Mouse (Mus musculus) forebrain, embryonic 12.5 days (tissue): ENCODE measurements around the gene Slc35c2. TPM values are rescaled to one million over a fixed set of nuclear protein-coding genes. Genes with fewer than 3 reads are reported as not detected.
A peak's percentile ranks its signal among the peaks of the same experiment; 100 is the strongest.

Experiments
- ATAC-seq: fragments of 200-750 bp; cut with Nextera tagmentation; 2 replicates; pipeline ENCODE4 v1.8.0; 2017; ENCODE audit warnings: moderate TSS enrichment; ENCODE audit not compliant: low FRiP score
- H3K27ac ChIP-seq: fragments of 300-500 bp; sonication (generic); 2 replicates; pipeline ENCODE4 v1.5.1; 2016; ENCODE audit warnings: mild to moderate bottlenecking
- H3K27me3 ChIP-seq: fragments of 300-500 bp; sonication (generic); 2 replicates; pipeline ENCODE4 v1.6.1; 2016; ENCODE audit warnings: mild to moderate bottlenecking
- H3K36me3 ChIP-seq: fragments of 300-500 bp; sonication (generic); replicated peaks from 2 replicates; pipeline ENCODE4 v1.6.1; 2016; ENCODE audit warnings: mild to moderate bottlenecking
- H3K4me1 ChIP-seq: fragments of 300-500 bp; sonication (generic); 2 replicates; pipeline ENCODE4 v1.6.1; 2016
- H3K4me2 ChIP-seq: fragments of 300-500 bp; sonication (generic); 2 replicates; pipeline ENCODE4 v1.6.1; 2016; ENCODE audit warnings: mild to moderate bottlenecking, moderate library complexity
- H3K4me3 ChIP-seq: fragments of 300-500 bp; sonication (generic); replicated peaks from 2 replicates; pipeline ENCODE4 v1.5.1; 2016; ENCODE audit warnings: mild to moderate bottlenecking
- H3K9ac ChIP-seq: fragments of 300-500 bp; sonication (generic); 2 replicates; pipeline ENCODE4 v1.6.1; 2016; ENCODE audit warnings: mild to moderate bottlenecking
- H3K9me3 ChIP-seq: fragments of 300-500 bp; sonication (generic); 2 replicates; pipeline ENCODE4 v1.6.1; 2016
- WGBS: fragments of 180-500 bp; shearing (Covaris S2); methylation state at CpG from one replicate; pipeline ENCODE4 v1.1.7; 2016; 5-methylcytosine and 5-hydroxymethylcytosine counted together
- polyA plus RNA-seq: library from polyadenylated mRNA; unstranded; fragments of >200 nt; fragmentation: Nextera tagmentation; extraction: Ambion mirVana; gene quantifications from 2 replicates; pipeline ENCODE4 v1.2.1, GENCODE M21; 2016

The Slc35c2 gene
- polyA plus RNA-seq, 1 experiment from 2014 or later: 57.9 TPM

DNA sequence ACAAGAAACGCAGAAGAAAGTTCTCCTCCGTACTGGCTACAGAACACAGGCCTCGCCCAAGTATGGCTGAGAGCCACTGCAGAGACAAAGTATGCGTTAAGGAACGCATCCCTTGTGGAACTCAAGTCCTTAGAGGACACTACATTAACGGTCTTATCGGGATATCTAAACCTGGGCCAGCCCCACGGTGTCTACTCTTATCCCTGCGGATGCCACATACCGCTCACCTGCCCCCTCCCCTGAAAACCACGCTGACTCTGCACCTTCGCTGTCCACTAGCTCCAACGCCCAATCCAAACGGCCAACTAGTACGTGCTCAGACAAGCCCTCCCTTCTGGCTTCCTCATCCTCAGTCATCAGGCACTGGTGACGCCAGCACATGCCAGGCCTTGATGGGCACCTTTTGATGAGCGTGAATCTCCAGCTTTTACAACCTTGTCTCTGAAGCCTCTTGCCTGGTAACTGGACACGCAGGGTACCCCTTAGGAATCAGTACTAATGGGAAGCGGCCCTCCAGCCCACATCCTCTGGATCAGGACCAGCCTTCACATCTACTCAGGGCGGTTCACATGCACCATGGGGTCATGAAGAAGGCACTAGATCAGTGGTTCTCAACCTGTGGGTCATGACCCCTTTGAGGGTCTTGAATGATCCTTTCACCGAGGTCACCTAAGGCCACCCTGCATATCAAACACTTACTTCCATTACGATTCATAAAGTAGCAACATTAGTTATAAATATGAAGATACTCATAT, 34.5 kb upstream of the Slc35c2 start:
- Histone ChIP-seq H3K9me3 (no peaks in the 10 kb centered on the region), H3K4me3 (no peak overlapping the region), H3K4me1 (peaks cover 80% of the 10 kb centered on the region), H3K9ac (no peak overlapping the region), H3K4me2 (no peak overlapping the region), H3K27ac (no peak overlapping the region), H3K27me3 (0 out of 2 replicates have a peak, but pooled peaks cover 9% of the 10 kb centered on the region), H3K36me3 (no peaks in the 10 kb centered on the region; the same call in 1 of the 2 replicates)
- ATAC-seq: no peak
- 92% methylated on average over 22 of the region's 22 CpGs for whole genome bisulfite sequencing

DNA sequence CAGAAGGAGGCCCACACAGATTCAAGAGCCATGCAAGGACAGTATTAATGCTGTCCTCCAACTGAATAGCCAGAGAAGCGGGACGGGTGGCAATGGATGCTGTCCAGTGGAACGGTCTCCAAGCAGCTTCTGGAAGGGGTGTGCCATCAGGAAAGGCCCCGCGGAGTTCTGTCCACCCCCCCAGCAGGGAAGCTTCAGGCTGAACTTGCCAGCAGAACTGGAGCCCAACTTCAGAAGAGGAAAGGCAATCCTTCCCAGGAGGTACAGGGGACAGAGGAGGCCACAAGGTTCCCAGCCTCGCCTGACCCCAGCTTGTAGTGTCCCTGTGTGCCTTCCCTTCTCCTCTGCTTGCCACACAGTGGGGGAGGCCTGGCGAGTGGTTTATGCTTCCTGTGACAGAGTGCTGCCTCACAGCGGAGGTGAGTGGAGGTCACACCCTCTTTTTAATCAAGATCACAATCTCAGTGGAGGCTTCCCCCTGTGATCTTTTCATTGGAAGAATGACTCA, 33.8 kb upstream of the Slc35c2 start:
- Histone ChIP-seq H3K4me3 (no peak overlapping the region), H3K27ac (peak overlapping the region; percentile 42; the same call in 1 of the 2 replicates), H3K9ac (no peak overlapping the region), H3K4me2 (no peak overlapping the region), H3K4me1 (peaks cover 82% of the 10 kb centered on the region), H3K36me3 (no peaks in the 10 kb centered on the region; the same call in 1 of the 2 replicates), H3K27me3 (0 out of 2 replicates have a peak, but pooled peaks cover 9% of the 10 kb centered on the region), H3K9me3 (no peaks in the 10 kb centered on the region)
- WGBS: 68% methylated on average over 8 of the region's 8 CpGs
- no peak for ATAC-seq

DNA sequence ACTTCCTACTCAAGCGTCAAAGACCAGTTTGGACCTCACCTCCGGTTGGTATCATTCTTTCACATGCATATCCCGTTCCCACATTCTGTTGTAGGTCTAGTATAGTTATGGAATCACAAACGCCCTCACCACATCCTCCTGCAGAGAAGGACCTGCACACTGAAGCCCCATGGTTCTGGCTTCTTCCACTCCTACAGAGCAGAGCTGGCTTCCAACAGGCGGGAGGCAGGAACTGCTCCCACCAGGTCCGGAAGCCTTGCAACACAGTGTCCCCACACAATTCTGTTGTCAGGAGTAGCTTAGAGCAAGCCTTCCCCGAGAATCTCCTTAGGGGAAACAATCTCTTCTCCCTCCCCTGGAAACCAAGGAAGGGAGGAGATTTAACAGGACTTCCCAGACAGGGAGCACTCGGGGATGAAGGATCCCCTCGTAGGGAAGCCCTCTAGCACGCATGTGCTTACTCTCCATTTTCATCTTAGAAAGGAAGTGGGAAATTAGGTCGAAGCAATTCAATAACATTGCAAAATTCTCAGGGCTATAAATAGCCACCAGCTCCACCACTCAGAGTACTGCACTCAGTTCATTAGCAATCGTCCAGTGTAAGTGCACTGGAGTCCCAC, 33.0 kb upstream of the Slc35c2 start:
- WGBS: 78% methylated on average over 12 of the region's 12 CpGs
- H3K27me3 ChIP-seq: 0 out of 2 replicates have a peak, but pooled peaks cover 9% of the 10 kb centered on the region
- H3K36me3 ChIP-seq: peaks cover 5% of the 10 kb centered on the region
- 0 out of 2 replicates have a peak overlapping the region, but pooled peaks have one; percentile 25 for H3K9ac ChIP-seq
- peaks cover 90% of the 10 kb centered on the region for H3K4me1 ChIP-seq
- no peak for ATAC-seq
- no peak overlapping the region for H3K4me2 ChIP-seq
- no peaks in the 10 kb centered on the region for H3K9me3 ChIP-seq
- H3K27ac ChIP-seq: peak overlapping the region; percentile 42; the same call in 1 of the 2 replicates
- no peak overlapping the region for H3K4me3 ChIP-seq

DNA sequence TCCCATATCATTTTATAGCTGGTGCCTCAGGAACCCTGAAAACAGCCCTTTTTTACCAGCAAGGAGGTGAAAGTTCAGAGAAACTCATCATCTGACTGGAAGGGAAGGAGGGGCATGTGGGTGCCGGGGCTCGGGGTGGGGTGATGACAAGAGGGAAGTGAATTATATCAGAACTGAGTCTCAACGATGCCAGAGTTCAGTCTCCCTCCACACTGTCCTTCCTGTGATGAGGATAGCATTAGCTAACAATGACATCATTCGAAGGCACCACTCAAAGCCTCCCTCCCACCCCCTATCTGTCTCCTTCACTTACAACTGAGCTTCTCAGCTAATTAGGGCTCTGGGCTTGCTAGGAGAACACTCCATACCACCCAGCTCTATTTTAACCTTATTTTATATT, 31.8 kb upstream of the Slc35c2 start:
- H3K4me1 ChIP-seq: peaks cover 81% of the 10 kb centered on the region
- H3K9me3 ChIP-seq: no peaks in the 10 kb centered on the region
- H3K27me3 ChIP-seq: peaks cover 19% of the 10 kb centered on the region
- ATAC-seq: no peak
- no peak overlapping the region for H3K4me2 ChIP-seq
- WGBS: 79% methylated on average over 4 of the region's 4 CpGs
- H3K36me3 ChIP-seq: peaks cover 17% of the 10 kb centered on the region
- H3K27ac ChIP-seq: no peak overlapping the region
- no peak overlapping the region for H3K4me3 ChIP-seq
- H3K9ac ChIP-seq: no peak overlapping the region

DNA sequence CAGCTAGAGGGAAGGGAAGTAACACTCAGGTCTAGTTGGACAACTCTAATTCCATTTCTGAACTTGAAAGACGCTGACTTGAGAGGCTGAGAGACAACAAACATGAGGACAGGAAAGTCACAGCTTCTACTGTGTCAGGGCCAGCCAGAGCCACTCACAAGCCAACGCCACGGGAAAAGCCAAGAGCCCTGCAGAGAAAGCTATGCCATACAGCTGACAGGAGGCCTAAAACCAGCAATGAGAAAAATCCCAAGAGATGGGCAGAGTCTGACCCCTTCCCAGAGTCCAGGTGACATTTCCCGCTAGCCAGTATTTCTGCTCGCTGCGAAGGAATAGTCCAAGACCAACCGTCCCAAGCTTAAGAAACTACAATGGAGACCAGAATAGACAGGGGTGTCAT, 31.3 kb upstream of the Slc35c2 start:
- H3K9ac ChIP-seq: no peak overlapping the region
- no peak overlapping the region for H3K4me3 ChIP-seq
- no peak for ATAC-seq
- peaks cover 24% of the 10 kb centered on the region for H3K27me3 ChIP-seq
- 88% methylated on average over 7 of the region's 7 CpGs for whole genome bisulfite sequencing
- no peak overlapping the region for H3K4me2 ChIP-seq
- H3K27ac ChIP-seq: no peak overlapping the region
- no peaks in the 10 kb centered on the region for H3K9me3 ChIP-seq
- peaks cover 22% of the 10 kb centered on the region for H3K36me3 ChIP-seq
- peaks cover 81% of the 10 kb centered on the region for H3K4me1 ChIP-seq

DNA sequence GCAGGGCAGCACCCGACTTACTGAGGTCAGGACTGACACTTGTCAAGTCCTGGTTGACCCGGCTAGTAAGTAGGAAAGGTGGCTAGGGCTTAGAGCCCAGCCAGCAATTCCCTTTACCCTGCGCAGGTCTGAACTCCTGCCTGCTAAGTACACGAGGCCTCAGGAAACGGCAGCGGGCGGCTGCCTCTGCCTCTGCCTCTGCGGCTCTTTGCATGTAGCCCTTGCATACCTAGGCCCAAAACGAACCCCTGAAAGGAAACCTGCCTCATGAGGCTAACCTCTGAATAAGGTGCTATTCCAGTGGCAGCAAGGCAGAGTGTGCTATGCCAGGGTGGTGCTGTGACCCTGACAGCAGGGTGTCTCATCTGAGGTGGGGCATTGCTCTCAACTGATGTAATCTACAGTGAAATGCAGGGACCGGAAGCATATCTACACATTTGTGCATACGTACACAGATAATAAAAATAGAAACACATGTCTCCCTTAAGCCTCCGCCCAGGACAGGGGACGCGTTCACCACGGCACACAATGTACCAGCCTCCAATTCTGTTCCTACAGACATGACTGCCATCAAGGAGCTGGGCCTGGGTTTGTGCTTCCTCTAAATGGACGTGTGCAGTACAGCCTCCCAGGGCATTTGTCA, 30.1 kb upstream of the Slc35c2 start:
- peak overlapping the region; percentile 22 for H3K9ac ChIP-seq
- peak overlapping the region; percentile 94 for H3K27ac ChIP-seq
- WGBS: 57% methylated on average over 16 of the region's 16 CpGs
- peaks cover 34% of the 10 kb centered on the region for H3K36me3 ChIP-seq
- H3K27me3 ChIP-seq: peaks cover 31% of the 10 kb centered on the region
- no peak overlapping the region for H3K4me3 ChIP-seq
- no peaks in the 10 kb centered on the region for H3K9me3 ChIP-seq
- peaks cover 77% of the 10 kb centered on the region for H3K4me1 ChIP-seq
- peak overlapping the region; percentile 29 for H3K4me2 ChIP-seq
- no peak; the same call in 1 of the 2 replicates for ATAC-seq

DNA sequence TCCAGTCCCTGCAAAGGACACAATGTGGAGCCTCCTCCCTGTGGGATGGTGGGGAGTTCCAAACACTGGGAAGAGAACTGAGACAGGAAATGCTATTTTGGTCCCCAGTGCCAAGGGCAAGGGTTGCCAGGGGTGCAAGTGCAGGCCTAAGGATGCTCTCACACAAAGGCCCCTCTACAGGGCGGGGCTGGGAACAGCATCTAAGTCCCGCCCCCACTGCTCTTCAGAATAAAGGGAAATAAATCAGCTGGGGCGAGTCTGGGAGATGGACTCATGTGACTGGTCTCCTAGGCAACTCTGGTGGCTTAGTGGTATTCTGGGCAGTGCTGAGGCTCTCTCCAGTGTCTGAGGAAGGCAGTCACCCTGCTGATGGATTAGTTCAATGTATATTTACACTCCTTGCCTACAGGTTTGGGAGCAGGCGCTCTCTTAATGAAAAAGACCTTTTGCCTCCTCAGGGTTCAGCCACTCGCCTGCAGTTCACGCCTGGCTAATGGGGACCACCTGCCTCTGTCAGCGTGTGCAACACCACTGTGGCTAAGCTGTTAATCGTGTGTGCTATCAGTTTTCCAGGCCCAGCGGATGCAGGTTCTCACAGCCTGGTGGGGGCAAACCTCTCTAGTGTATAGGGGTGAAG, 29.3 kb upstream of the Slc35c2 start:
- Histone ChIP-seq H3K4me1 (peaks cover 71% of the 10 kb centered on the region), H3K4me3 (no peak overlapping the region), H3K36me3 (peaks cover 42% of the 10 kb centered on the region), H3K9ac (peak overlapping the region; percentile 45), H3K9me3 (no peaks in the 10 kb centered on the region), H3K27ac (peak overlapping the region; percentile 94), H3K27me3 (peaks cover 36% of the 10 kb centered on the region), H3K4me2 (peak overlapping the region; percentile 29)
- peak; percentile 93 for ATAC-seq
- WGBS: 5% methylated on average over 9 of the region's 9 CpGs

DNA sequence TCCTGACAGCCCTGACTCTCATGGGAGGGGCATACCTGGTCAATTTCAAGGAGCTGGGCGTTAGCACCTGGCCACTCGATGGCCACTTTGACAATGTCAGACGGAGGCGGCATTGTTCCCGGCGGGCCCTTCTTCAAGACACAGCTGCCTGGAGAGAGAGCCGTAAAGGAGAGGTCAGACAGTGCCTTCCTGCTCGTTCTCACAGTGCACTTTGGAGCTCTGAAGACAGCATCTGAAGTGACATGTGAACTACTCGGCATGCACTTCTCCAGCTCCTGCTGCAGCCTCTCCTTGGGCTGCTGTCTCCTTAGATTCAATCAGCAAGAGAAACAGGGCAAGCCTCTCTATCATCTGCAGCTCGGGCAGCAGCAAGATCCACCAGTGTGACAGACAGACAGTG, 28.5 kb upstream of the Slc35c2 start:
- peaks cover 49% of the 10 kb centered on the region for H3K36me3 ChIP-seq
- H3K9me3 ChIP-seq: no peaks in the 10 kb centered on the region
- ATAC-seq: no peak
- peak overlapping the region; percentile 29; the same call in 1 of the 2 replicates for H3K4me2 ChIP-seq
- peak overlapping the region; percentile 94 for H3K27ac ChIP-seq
- H3K4me3 ChIP-seq: no peak overlapping the region
- whole genome bisulfite sequencing: 48% methylated on average over 10 of the region's 10 CpGs
- peaks cover 71% of the 10 kb centered on the region for H3K4me1 ChIP-seq
- peaks cover 38% of the 10 kb centered on the region for H3K27me3 ChIP-seq
- H3K9ac ChIP-seq: peak overlapping the region; percentile 45; the same call in 1 of the 2 replicates

DNA sequence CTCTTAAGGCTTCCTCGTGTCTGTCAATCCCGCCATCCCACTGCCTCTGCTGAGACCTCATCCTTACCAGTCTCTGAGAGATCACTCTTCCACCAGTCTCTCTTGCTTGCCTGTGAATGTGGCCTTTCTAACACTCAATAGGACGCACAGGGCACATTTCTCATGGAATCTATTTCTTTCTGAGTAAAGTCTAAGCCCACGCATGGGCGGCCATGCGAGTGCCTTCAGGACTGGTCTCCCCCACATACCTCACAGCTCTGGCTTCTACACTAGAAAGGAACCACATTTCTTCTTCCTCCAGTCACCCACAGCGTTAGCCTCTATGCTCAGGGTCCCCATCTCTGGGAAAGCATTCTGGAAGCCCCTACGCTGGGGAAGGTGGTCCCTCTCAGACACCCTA, 26.5 kb upstream of the Slc35c2 start:
- H3K4me2 ChIP-seq: no peak overlapping the region
- 0 out of 2 replicates have a peak overlapping the region, but pooled peaks have one; percentile 33 for H3K9ac ChIP-seq
- peaks cover 38% of the 10 kb centered on the region for H3K27me3 ChIP-seq
- 83% methylated on average over 8 of the region's 8 CpGs for WGBS
- no peak for ATAC-seq
- H3K27ac ChIP-seq: no peak overlapping the region
- H3K9me3 ChIP-seq: no peaks in the 10 kb centered on the region
- peaks cover 79% of the 10 kb centered on the region for H3K4me1 ChIP-seq
- peaks cover 64% of the 10 kb centered on the region for H3K36me3 ChIP-seq
- no peak overlapping the region for H3K4me3 ChIP-seq

DNA sequence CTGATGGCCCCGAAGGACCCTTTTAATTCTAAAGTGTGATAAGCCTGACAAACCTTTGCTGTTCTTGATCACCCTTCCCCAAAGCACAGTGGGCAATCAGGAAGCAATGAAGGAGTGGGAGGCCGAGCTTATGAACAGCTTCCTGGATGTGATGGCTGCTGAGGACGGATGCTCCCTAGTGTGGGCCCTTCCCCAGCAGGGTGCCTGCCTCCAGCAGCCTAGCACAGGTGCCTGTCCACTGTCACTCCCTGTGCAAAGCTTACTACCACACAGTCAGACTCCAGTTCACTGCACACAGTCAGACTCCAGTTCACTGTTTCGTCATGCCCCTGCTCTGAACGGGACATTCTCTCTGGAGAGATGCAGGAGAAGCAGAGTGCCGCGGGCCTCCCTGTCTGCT, 24.7 kb upstream of the Slc35c2 start:
- peaks cover 33% of the 10 kb centered on the region for H3K27me3 ChIP-seq
- H3K9ac ChIP-seq: no peak overlapping the region
- H3K4me1 ChIP-seq: peaks cover 66% of the 10 kb centered on the region

DNA sequence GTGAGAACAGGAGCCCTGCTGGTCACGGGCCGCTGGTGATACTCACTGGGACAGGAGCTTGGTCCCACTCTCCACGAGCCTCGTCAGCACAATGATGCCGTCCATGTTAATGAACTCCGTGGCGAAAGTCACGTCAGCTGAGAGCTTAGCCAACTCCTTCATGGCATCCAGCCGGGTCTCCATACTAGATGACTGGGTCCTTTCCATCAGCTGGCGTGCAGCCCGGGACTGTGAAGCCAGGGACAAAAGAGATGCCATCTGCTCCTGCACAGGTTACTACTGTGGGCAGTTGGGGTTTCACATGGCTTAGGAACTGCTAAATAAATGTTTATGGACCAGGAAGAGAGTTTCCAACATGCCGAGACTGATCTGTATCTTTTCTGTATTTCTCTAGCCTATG, 23.9 kb upstream of the Slc35c2 start:
- H3K27ac ChIP-seq: 0 out of 2 replicates have a peak overlapping the region, but pooled peaks have one; percentile 36
- no peak overlapping the region for H3K9ac ChIP-seq
- ATAC-seq: 0 out of 2 replicates have a peak, but pooled peaks have one; percentile 10
- 65% methylated on average over 12 of the region's 12 CpGs for WGBS
- H3K4me3 ChIP-seq: no peak overlapping the region
- peaks cover 33% of the 10 kb centered on the region for H3K27me3 ChIP-seq
- H3K9me3 ChIP-seq: no peaks in the 10 kb centered on the region
- H3K36me3 ChIP-seq: peaks cover 86% of the 10 kb centered on the region
- H3K4me1 ChIP-seq: peaks cover 58% of the 10 kb centered on the region
- H3K4me2 ChIP-seq: no peak overlapping the region

More for the DNA sequence above, 24.7 kb upstream of the Slc35c2 start:
- Histone ChIP-seq H3K9me3 (no peaks in the 10 kb centered on the region), H3K36me3 (peaks cover 81% of the 10 kb centered on the region), H3K4me2 (no peak overlapping the region), H3K4me3 (no peak overlapping the region), H3K27ac (no peak overlapping the region)
- 63% methylated on average over 7 of the region's 7 CpGs for WGBS
- no peak for ATAC-seq
